Mouse (Mus musculus) forebrain, embryonic 11.5 days (tissue): ENCODE results near the gene Fen1. TPM values are rescaled to one million over a fixed set of nuclear protein-coding genes. Genes with fewer than 3 reads are reported as not detected.

ENCODE experiments used
- ATAC-seq: fragments of 200-750 bp; cut with Nextera tagmentation; replicated peaks from 2 replicates; pipeline ENCODE4 v1.8.0; 2017; ENCODE audit warnings: moderate TSS enrichment; ENCODE audit not compliant: low FRiP score
- DNase-seq: peaks from one replicate; pipeline ENCODE4 v3.0.0-alpha.2; 2017; ENCODE audit warnings: low spot score
- H3K27ac ChIP-seq: fragments of 300-500 bp; sonication (generic); 2 replicates; pipeline ENCODE4 v1.5.1; 2014; ENCODE audit warnings: low read depth, low read length
- H3K27me3 ChIP-seq: fragments of 300-500 bp; sonication (generic); 2 replicates; pipeline ENCODE4 v1.6.1; 2014; ENCODE audit warnings: mild to moderate bottlenecking, low read length, mixed read lengths; ENCODE audit not compliant: control insufficient read depth, insufficient read depth
- H3K36me3 ChIP-seq: fragments of 300-500 bp; sonication (generic); 2 replicates; pipeline ENCODE4 v1.6.1; 2014; ENCODE audit warnings: mild to moderate bottlenecking, low read length, moderate library complexity, mixed read lengths; ENCODE audit not compliant: control insufficient read depth, insufficient read depth
- H3K4me1 ChIP-seq: fragments of 300-500 bp; sonication (generic); replicated peaks from 2 replicates; pipeline ENCODE4 v1.6.1; 2014; ENCODE audit warnings: low read length, mixed read lengths; ENCODE audit not compliant: control insufficient read depth, insufficient read depth
- H3K4me2 ChIP-seq: fragments of 300-500 bp; sonication (generic); 2 replicates; pipeline ENCODE4 v1.6.1; 2014; ENCODE audit warnings: low read depth, mild to moderate bottlenecking, low read length, moderate library complexity, mixed read lengths; ENCODE audit not compliant: severe bottlenecking
- H3K4me3 ChIP-seq: fragments of 300-500 bp; sonication (generic); 2 replicates; pipeline ENCODE4 v1.5.1; 2014; ENCODE audit warnings: low read depth, low read length
- H3K9ac ChIP-seq: fragments of 300-500 bp; sonication (generic); 2 replicates; pipeline ENCODE4 v1.6.1; 2014; ENCODE audit warnings: low read length
- H3K9me3 ChIP-seq: fragments of 300-500 bp; sonication (generic); 2 replicates; pipeline ENCODE4 v1.6.1; 2016; ENCODE audit warnings: low read length, mixed read lengths; ENCODE audit not compliant: control insufficient read depth
- WGBS: fragments of 180-500 bp; shearing (Covaris S2); extraction: QIAGEN DNeasy Blood & Tissue Kit; methylation state at CpG from one replicate; pipeline ENCODE4 v1.1.7; 2014; 5-methylcytosine and 5-hydroxymethylcytosine counted together
- polyA plus RNA-seq: library from polyadenylated mRNA; unstranded; fragments of >200 nt; fragmentation: Nextera tagmentation; extraction: Ambion mirVana; gene quantifications from 2 replicates; pipeline ENCODE4 v1.2.1, GENCODE M21; 2014

Fen1 gene
- polyA plus RNA-seq, 1 experiment from 2014 or later, result 151 TPM

GRCm38 (mm10) chr19:10222656-10223055 is 18.7 kb upstream of the Fen1 start:
- H3K9me3 ChIP-seq, result no peaks in the 10 kb centered on the region
- ATAC-seq (no peak), DNase-seq (no peak)
- no peaks in the 10 kb centered on the region for H3K36me3 ChIP-seq
- H3K4me2 ChIP-seq, result no peak overlapping the region
- H3K4me3 ChIP-seq, result no peak overlapping the region
- no peak overlapping the region for H3K9ac ChIP-seq
- H3K27ac ChIP-seq, result no peak overlapping the region
- peaks cover 5% of the 10 kb centered on the region; the same call in 1 of the 2 replicates for H3K4me1 ChIP-seq
- H3K27me3 ChIP-seq, result no peaks in the 10 kb centered on the region
- 58% methylated on average over 8 of the region's 8 CpGs for WGBS

- no peaks in the 10 kb centered on the region for H3K9me3 ChIP-seq
- peaks cover 5% of the 10 kb centered on the region; the same call in 1 of the 2 replicates for H3K4me1 ChIP-seq
- no peak overlapping the region for H3K4me3 ChIP-seq
- no peak overlapping the region for H3K9ac ChIP-seq
- H3K27me3 ChIP-seq, result no peaks in the 10 kb centered on the region
- no peak overlapping the region for H3K27ac ChIP-seq
- DNase-seq (no peak), ATAC-seq (no peak)
- H3K4me2 ChIP-seq, result no peak overlapping the region
- 72% methylated on average over 4 of the region's 4 CpGs for WGBS
- no peaks in the 10 kb centered on the region for H3K36me3 ChIP-seq
Measured at GRCm38 (mm10) chr19:10221585-10221984, 17.6 kb upstream of the Fen1 start.

GRCm38 (mm10) chr19:10219593-10219992 is 15.6 kb upstream of the Fen1 start:
- Histone ChIP-seq H3K36me3 (no peaks in the 10 kb centered on the region), H3K9ac (no peak overlapping the region), H3K9me3 (no peaks in the 10 kb centered on the region), H3K4me1 (no peaks in the 10 kb centered on the region), H3K27me3 (no peaks in the 10 kb centered on the region), H3K4me2 (no peak overlapping the region), H3K27ac (no peak overlapping the region), H3K4me3 (no peak overlapping the region)
- DNase-seq (no peak), ATAC-seq (no peak)
- WGBS, result 70% methylated on average over 6 of the region's 6 CpGs

GRCm38 (mm10) chr19:10219108-10219507 is 15.1 kb upstream of the Fen1 start:
- no peaks in the 10 kb centered on the region for H3K36me3 ChIP-seq
- no peak overlapping the region for H3K4me2 ChIP-seq
- ATAC-seq (peak; percentile 73), DNase-seq (peak; percentile 64)
- WGBS, result 64% methylated on average over 3 of the region's 3 CpGs
- H3K4me1 ChIP-seq, result no peaks in the 10 kb centered on the region
- no peak overlapping the region for H3K9ac ChIP-seq
- H3K27ac ChIP-seq, result no peak overlapping the region
- H3K9me3 ChIP-seq, result no peaks in the 10 kb centered on the region
- H3K4me3 ChIP-seq, result no peak overlapping the region
- H3K27me3 ChIP-seq, result no peaks in the 10 kb centered on the region

- Histone ChIP-seq H3K4me3 (no peak overlapping the region), H3K4me1 (no peaks in the 10 kb centered on the region), H3K4me2 (no peak overlapping the region), H3K36me3 (no peaks in the 10 kb centered on the region), H3K27me3 (no peaks in the 10 kb centered on the region), H3K9ac (no peak overlapping the region), H3K27ac (no peak overlapping the region), H3K9me3 (no peaks in the 10 kb centered on the region)
- no peak for ATAC-seq
- 84% methylated on average over 8 of the region's 8 CpGs for WGBS
- DNase-seq, result no peak
Measured at GRCm38 (mm10) chr19:10216101-10216500, 12.1 kb upstream of the Fen1 start.

GRCm38 (mm10) chr19:10213796-10214471 is 10.0 kb upstream of the Fen1 start:
- ATAC-seq (no peak), DNase-seq (no peak)
- Histone ChIP-seq H3K27ac (no peak overlapping the region), H3K36me3 (no peaks in the 10 kb centered on the region), H3K4me1 (no peaks in the 10 kb centered on the region), H3K4me3 (no peak overlapping the region), H3K9ac (no peak overlapping the region), H3K9me3 (no peaks in the 10 kb centered on the region), H3K4me2 (no peak overlapping the region), H3K27me3 (no peaks in the 10 kb centered on the region)
- WGBS, result 92% methylated on average over 10 of the region's 10 CpGs

- Histone ChIP-seq H3K4me2 (no peak overlapping the region), H3K9ac (no peak overlapping the region), H3K4me1 (no peaks in the 10 kb centered on the region), H3K27ac (no peak overlapping the region), H3K36me3 (no peaks in the 10 kb centered on the region; the same call in 1 of the 2 replicates), H3K4me3 (no peak overlapping the region), H3K27me3 (no peaks in the 10 kb centered on the region), H3K9me3 (no peaks in the 10 kb centered on the region)
- 84% methylated on average over 4 of the region's 4 CpGs for WGBS
- DNase-seq (no peak), ATAC-seq (no peak)
Measured at GRCm38 (mm10) chr19:10210885-10211284, 6.9 kb upstream of the Fen1 start.

- no peak for DNase-seq
- 88% methylated on average over 3 of the region's 3 CpGs for WGBS
- Histone ChIP-seq H3K4me3 (no peak overlapping the region), H3K9me3 (no peaks in the 10 kb centered on the region), H3K9ac (no peak overlapping the region), H3K27me3 (no peaks in the 10 kb centered on the region), H3K4me2 (no peak overlapping the region), H3K4me1 (0 out of 2 replicates have a peak, but pooled peaks cover 1% of the 10 kb centered on the region), H3K36me3 (no peaks in the 10 kb centered on the region; the same call in 1 of the 2 replicates), H3K27ac (no peak overlapping the region)
- no peak for ATAC-seq
Measured at GRCm38 (mm10) chr19:10208851-10209250, 4.9 kb upstream of the Fen1 start.

GRCm38 (mm10) chr19:10205051-10205450 is 1.1 kb upstream of the Fen1 start:
- no peak overlapping the region for H3K9ac ChIP-seq

More at GRCm38 (mm10) chr19:10205051-10205450, 1.1 kb upstream of the Fen1 start:
- Histone ChIP-seq H3K27ac (no peak overlapping the region), H3K9me3 (no peaks in the 10 kb centered on the region), H3K36me3 (peaks cover 8% of the 10 kb centered on the region), H3K4me2 (peak overlapping the region; percentile 76), H3K27me3 (no peaks in the 10 kb centered on the region), H3K4me3 (peak overlapping the region; percentile 67; the same call in 1 of the 2 replicates), H3K4me1 (peaks cover 5% of the 10 kb centered on the region; the same call in 1 of the 2 replicates)
- no peak for ATAC-seq
- no peak for DNase-seq
- WGBS, result 76% methylated on average over 6 of the region's 6 CpGs
